Mouse (Mus musculus) liver, adult 2 months (tissue): ENCODE results near the gene Dennd6b.

Experiments used
- CTCF ChIP-seq: fragments of 200-500 bp; IDR thresholded peaks from 2 replicates; pipeline ENCODE4 v1.5.1; 2011; ENCODE audit warnings: low read depth, low read length, control low read depth
- POLR2A ChIP-seq: fragments of 200-500 bp; IDR thresholded peaks from 2 replicates; pipeline ENCODE4 v1.6.1; 2011; ENCODE audit warnings: low read length, control low read depth; ENCODE audit not compliant: insufficient read depth; ENCODE audit errors: extremely low read depth

- TF ChIP-seq CTCF (no peak), POLR2A (no peak)
Observed at GRCm38 (mm10) chr15:89145813-89146350, 50.4 kb downstream of the Dennd6b start.
